Mouse (Mus musculus) heart, adult 18-20 months (tissue): ENCODE measurements around the gene Gm44805. TPM values are rescaled to one million over a fixed set of nuclear protein-coding genes. Genes with fewer than 3 reads are reported as not detected.
"Not testable (repeated sequence)": the region's sequence is repeated elsewhere in the genome, so short reads cannot be mapped to it uniquely, and the experiment has no call there.

ENCODE experiments used
- DNase-seq, 2 experiments: peaks; one replicate each; pipeline ENCODE4 v3.0.0; 2021 to 2022; ENCODE audit warnings: mixed read lengths in 1 of 2
- total RNA-seq, 2 experiments: library from RNA; stranded (reverse); gene quantifications; 2 replicates each; pipeline ENCODE4 v1.2.3; 2021

Gm44805 gene
- total RNA-seq, 2 experiments from 2014 or later, result not detected

- DNase-seq, result peak; percentile 79 to 88
Measured at GRCm38 (mm10) chr7:19698907-19699826, 17.9 kb upstream of the Gm44805 start, which contains the start of gene Apoe. TSS of gene Apoe (minus strand) at chr7:19699188.

DNA sequence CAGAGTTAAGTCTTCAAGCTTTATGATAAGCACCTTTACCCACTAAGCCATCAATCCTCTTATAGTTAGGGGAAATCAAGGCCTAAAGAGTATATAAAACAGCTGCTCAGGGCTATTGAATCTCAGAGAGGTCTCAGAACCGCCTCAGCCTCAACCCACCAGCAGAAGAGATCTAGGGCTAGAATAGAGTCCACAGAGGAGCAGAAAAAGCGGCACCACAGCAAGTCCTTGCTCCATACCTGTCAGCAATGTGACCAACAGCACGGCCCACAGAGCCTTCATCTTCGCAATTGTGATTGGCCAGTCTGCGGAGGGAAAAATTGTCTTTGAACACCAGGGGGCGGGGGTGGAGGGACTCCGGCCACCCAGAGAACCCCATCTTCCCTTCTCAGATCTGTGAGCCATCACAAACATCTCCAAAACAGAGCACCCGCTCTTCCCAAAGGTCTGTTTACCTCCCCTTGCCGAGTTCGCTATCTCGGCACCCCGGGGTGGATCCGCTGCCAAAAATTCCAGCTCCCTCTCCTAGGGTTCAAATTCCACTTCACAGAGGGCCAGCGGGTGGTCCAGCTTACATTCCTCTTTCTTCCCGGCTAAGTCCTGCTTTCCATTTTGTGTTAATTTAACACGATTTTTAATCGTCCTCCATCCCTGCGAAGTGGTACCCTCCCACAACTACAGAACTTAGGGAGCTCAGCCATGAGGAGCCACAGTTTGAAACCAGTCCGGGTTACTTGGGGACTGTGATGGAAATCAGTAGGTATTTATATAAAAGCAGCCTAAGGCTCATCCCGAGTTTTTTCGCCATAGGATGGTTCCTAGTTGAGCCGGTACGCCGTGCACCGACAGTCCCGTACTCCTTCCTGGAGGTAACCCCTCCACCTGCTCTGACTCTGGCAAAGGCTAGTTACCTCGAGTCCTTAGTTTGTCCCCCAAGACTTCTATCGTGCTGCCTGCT is 17.0 kb upstream of the Gm44805 start:
- peak in 1 of 2 experiments; percentile 56 for DNase-seq

DNA sequence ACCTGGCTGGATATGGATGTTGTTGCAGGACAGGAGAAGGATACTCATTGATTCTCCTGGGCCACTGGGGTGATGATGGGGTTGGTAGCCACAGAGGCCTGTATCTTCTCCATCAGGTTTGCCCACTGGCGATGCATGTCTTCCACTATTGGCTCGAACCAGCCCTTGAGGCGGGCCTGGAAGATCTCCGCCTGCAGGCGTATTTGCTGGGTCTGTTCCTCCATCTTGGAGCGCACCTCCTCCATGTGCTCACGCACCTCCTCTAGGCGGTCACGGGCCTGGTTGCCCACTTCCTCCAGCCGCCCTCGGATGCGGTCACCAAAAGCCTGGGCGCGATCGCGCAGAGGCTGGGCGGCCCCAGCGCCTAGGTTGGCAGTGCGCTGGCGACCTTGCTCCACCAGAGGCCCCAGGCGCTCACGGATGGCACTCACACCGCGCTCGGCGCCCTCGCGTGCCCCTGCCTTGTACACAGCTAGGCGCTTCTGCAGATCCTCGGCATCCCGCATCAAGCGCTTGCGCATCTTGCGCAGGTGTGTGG is 15.2 kb upstream of the Gm44805 start:
- no peak for DNase-seq

DNA sequence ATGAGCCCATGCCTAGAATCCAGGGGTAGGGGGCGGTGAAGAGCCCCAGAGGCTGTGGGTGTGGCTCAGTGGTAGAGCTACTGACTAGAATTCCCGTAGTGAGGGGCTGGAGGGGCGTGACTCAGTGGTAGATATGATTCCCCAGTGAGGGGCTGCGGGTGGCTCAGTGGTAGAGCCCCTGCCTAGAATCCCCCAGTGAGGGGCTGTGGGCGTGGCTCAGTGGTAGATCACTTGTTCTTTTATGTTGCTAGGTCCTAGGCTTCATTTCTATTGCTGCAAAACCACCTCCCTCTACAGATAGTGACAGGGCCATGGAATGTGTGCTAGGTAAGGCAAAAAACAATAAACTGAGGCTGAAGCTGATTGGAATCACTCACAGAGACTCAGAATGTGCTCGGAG is 14.7 kb upstream of the Gm44805 start:
- no peak for DNase-seq

- no peak for DNase-seq
Measured at GRCm38 (mm10) chr7:19695213-19695594, 14.0 kb upstream of the Gm44805 start.

DNA sequence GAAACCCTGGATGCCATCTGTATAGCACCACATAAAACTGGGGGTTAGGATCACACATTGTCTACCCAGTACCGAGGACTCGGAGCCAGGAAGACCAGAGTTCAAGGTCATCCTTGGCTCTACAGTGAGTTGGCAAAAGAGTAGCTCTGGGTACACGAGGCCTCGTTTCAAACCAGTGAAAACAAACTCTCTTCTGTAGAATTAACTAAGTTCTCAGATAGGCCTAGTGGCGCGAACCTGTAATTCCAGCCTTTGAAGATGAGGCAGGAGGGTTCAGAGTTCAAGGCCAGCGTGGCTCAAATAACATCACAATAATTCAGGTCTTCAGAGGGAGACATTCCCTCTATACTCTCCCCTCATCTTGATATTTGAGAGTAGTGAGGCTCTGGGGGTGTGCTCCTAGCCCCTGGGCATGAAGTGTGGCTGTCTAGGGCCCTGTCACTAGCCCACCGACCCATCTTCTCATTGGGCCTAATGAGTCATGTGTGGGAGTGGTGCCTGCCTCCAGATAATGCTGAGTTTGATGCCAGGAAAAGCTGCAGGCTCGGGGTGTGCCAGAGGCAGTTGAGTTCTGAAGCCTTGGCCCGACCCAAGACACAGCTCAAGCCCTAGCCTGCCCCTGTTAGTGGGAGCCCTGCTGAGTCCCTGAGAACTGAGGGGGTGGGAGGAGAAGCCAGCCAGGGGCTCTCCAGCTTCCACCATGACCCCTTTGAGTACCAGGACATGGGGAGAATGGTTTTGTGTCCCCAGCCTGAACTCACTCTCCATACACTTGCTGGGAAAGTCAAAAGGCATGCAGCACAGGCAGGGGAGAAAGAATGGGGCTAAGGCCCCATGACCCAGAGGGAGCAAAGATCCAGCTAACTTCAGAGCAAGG is 13.4 kb upstream of the Gm44805 start:
- no peak for DNase-seq

DNA sequence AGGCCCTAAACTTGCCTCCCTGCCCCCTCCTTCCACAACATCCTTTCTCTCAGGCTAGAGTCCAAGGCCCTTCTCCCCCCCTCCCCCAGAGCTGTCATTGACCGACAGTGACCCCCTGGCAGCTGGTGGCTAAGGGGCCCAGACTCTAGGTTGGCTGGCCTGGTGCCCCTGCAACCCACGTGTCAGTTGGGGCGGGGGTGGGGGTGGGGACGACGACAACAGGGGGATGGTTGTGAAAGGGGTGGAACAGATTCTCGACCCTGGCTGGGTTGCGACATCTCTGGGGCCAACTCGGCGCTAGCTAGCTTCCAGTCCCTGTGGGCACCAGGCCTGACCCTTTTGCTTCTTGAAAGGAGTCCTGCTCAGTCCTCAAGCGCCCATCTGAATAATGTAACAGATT is 12.2 kb upstream of the Gm44805 start:
- peak; percentile 75 to 82 for DNase-seq

DNA sequence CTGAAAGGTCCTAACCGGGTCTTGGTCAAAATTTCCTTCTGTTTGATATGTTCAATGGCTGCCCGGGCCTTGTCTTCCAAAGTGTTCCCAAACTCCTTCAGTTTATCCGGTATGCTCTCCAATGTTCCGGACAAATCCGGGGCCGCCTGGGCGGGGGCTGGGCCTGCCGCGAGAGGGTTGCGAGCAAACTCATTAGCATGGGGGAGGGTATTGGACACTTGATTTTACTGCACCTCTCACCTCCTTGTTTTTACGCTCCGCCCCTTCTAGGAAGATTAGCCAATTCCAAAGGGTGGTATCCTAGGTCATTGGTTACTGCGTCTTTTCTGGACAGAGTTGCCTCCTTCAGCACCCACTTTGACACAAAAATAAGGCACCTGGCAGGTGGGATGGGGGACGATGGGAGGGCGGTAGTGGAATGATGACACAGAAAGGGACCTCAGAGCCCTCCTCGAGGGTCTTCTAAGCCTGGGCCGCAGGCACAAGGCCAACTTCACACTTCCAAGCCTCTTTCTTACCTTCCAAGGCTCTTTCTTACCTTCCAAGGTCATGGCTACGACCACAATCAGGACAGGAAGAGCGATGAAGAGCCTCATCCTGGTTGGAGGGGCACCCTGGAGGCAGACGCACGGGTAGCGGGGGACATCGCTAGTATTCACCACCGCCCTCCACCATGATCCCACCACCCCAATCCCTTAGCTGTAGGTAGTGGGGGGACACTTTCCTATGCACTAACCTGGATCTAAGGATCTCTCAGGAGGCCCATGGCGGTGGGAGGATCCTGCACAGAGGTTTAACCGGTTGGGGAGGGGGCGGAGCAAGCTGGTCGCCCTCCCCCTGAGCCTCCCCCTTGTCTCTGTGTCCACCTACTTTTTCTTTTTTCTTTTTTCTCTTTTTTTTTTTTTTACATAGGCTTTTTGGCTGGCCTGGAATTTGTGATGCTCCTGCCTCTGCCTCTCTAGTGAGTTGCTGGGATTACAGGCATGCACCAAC is 10.9 kb upstream of the Gm44805 start, which contains the start of gene Apoc1:
Gene Apoc1 (minus strand): TSS at position 788 of the 993 bp plus-strand sequence.
- DNase-seq, result no peak

DNA sequence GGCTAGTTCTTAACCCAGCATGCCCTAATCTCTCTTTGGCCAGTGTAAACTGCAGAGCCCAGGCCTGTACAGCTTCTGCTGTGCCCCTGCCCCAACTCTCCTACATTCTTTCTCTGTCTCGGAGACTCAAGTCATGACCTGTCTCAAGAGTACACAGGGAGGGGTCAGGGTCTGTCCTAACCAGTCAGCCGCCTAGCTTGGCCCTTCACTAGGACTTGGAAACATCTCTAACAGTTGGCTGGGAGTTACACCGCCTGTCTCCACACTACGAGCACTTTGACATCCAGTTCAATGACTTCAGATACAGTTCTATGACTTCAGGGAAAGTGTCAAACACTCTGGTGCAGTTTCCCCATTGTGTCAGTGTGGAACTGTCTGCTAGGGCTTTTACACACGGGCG is 10.2 kb upstream of the Gm44805 start:
- DNase-seq, result no peak

DNA sequence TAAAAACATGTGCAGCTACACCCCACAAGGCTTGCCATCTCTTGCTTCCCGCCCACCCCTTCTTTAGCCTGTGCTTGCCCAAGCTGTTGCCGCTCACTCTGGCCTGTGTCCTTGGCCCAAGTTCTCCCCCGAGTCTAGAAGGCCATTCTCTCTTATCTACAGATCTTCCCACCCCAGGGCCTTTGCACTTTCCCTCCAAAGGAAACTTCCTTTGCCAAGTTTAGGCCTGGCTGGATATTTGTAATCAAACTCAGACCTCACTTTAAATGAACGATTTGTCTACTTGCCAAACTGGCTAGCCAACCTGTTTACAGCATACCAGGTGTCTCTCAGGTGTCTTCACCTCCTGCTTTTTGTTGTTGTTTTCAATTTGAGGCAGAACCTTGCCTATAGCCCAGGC is 9.6 kb upstream of the Gm44805 start:
- no peak for DNase-seq

GRCm38 (mm10) chr7:19688611-19689010 is 7.4 kb upstream of the Gm44805 start:
- DNase-seq, result no peak

- no peak for DNase-seq
Measured at GRCm38 (mm10) chr7:19688101-19688500, 6.9 kb upstream of the Gm44805 start.

DNA sequence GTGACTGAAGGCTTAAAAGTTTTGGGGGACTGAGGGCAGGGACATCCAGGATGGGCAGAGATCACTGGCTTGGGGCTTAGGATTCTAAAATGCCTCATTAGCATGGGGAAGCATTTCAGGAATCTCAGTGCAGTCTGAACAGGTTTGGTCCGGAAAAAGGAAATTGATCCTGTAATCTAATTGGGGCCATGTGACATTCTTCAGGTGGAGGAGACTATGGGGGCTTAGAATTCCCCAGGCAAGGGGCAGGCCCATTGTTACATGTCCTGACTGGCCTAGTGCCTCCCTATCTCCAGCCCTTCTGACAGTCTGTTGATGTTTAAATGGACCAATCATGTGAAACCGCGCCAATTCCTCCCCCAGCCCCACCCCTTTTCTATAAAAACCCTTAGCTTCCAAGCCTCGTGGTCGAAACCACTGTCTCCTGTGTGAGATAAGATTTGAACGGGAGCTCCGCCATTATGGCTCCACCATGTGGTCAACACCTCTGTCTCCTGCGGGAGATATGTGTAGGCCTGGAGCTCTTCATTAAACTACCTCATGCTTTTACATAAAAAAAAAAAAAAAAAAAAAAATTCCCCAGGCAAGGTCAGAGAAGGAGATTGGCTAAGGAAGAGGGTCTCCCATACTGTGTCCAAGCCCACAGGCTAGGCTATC is 5.8 kb upstream of the Gm44805 start:
- DNase-seq, result not testable (repeated sequence)

DNA sequence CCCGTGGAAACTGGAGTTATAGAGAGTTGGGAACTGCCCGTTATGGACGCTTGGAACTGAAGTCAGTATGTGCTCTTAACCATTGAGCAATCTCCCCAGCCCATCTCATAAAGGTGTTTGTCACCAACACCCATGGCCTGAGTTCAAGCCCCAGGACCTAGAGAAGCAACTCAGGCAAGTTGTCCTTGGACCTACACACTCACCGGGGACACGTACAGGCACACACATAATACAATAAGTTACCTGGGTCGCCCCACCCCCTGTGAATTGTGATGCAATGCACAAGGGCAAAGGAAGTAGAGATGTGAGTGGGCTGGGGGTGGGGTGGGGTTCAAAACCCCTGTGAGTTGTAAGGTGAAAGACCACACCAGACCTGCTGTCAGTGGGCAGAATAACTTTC is 5.3 kb upstream of the Gm44805 start:
- no peak for DNase-seq

- no peak for DNase-seq
Measured at GRCm38 (mm10) chr7:19685374-19685773, 4.2 kb upstream of the Gm44805 start.

- no peak for DNase-seq
Measured at GRCm38 (mm10) chr7:19683771-19684201, 2.6 kb upstream of the Gm44805 start.

DNA sequence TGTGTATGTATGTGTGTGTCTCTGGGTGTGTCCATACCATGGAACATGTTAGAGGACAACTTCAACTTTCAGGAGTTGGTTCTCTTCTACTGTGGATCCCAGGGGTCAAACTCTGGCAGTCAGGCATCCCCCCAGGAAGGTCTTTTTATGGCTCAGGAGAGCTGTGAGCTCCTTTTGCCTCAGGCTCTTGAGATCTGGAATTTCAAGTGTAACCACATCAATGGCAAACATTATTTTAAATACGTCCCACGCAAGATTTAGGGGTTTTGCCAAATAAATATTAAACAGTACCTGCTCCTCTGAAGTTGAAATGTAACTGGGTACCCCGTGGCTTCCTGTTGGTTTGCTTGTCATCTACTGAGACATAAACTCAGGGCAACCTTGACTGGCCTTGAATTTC is 1.8 kb upstream of the Gm44805 start:
- no peak for DNase-seq

DNA sequence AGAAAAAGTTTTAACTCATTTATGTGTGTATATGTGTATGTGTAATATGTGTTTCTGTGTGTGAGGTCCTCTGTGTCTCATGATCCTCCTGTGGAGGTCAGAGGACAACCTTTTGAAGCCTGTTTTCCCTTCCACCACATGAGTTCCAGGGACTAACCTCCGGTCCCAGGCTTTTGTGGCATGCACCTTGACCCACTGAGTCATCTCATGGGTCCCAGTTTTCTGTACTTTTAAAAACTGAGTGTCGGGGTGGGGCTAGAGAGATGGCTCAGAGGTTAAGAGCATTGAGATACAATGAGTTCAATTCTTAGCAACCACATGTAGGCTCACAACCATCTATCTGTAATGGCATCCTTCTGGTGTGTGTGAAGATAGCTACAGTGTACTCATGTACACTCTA is 521 bp downstream of the Gm44805 start:
- no peak for DNase-seq

DNA sequence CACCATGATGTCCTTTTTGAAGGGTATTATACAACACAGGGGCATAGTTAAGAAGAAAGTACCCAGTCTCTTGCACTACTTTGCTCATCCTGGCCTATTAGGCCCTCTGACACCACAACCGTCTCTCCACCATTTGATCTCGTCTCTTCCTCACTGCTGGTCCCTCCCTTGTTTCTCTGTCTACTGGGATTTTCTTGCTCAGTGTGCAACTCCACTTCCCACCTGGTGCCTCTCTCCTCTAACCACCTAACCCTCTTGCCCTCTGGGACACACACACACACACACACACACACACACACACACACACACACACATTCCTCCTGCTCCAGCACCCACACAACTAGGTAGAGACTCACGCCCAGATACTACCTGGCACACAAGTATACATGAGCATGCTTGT is 2.3 kb downstream of the Gm44805 start:
- DNase-seq, result no peak

DNA sequence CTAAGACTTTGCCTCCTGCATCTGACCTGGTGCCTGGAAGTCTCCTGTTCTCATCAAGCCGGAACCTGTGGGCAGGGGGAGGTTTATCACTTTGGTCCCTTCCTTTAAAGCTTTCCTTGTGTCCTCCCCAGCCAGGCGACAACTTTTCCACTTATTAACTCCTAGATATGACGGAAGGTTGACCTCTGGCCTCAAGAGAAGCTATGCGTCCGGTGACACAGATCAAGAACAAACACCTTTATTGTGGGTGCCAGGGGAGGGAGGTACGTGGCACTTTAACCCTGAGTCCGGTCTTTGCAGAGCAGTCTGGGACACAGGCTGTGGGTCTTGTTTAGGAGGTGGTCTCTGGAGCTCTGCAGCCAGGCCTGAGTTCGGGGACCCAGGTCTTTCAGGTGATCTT is 3.4 kb downstream of the Gm44805 start, which contains the start of gene Apoc2:
Gene Apoc2 (minus strand): TSS at position 70 of the 400 bp plus-strand sequence.
- DNase-seq, result no peak
